Mouse (Mus musculus): Measurements from ENCODE around the gene Svbp. TPM values are rescaled to one million over a fixed set of nuclear protein-coding genes. Genes with fewer than 3 reads are reported as not detected.

The Svbp gene
- total RNA-seq, 2 experiments from 2014 or later: 24.6 to 27.8 TPM

DNA sequence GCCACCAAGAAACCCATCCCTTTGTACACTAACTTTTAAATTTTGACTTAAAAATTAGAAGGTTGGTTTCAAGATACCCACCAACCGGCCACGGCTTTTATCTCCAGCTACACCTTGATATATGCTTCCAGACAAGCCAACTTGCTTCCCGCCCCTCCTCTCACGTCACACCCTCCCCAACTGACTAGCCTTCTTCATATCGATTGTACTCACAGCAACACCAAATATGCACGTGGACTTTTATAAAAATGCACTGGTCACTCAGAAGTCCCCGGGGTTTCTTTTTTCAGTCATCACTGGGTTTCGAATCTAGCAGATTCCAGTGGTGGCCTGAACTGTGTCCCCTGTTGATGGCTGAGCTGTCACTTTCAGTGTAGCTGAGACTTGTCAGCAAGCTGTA, 4.5 kb upstream of the Svbp start:
- DNase-seq: no peak

DNA sequence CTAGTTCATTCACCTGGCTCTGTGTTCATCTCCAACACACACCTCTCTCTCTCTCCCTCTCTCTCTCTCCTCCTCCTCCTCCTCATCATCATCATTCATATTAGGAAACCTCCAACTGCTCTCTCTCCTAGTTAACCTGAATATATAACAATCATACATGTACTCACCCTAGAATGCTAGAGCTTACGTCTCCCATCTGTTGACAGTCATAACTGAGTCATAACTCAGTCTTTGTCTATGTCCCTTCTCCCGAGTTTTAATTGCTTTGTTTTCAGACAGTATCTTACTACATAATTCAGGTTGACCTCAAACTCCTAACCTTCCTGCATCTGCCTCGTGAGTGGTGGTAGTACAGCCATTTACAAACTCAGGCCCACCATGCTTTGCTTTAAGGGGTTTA, 3.8 kb upstream of the Svbp start:
- DNase-seq: no peak

DNA sequence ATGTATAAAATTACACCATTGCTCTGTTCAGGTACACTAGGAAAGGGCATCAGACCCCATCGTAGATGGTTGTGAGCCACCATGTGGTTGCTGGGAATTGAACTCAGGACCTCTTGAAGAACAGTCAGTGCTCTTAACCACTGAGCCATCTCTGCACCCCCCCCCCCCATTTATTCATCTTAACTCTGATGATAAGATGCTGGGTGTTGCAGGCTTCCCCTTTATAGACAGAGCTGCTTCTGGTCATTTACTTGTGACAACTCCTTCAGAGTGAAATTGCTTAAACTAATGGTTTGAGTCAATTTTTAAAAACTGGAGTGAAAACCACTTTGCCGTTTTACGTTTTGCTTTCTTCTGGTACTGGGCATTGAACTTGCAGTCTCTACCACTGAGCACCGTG, 2.3 kb upstream of the Svbp start:
- no peak for DNase-seq

DNA sequence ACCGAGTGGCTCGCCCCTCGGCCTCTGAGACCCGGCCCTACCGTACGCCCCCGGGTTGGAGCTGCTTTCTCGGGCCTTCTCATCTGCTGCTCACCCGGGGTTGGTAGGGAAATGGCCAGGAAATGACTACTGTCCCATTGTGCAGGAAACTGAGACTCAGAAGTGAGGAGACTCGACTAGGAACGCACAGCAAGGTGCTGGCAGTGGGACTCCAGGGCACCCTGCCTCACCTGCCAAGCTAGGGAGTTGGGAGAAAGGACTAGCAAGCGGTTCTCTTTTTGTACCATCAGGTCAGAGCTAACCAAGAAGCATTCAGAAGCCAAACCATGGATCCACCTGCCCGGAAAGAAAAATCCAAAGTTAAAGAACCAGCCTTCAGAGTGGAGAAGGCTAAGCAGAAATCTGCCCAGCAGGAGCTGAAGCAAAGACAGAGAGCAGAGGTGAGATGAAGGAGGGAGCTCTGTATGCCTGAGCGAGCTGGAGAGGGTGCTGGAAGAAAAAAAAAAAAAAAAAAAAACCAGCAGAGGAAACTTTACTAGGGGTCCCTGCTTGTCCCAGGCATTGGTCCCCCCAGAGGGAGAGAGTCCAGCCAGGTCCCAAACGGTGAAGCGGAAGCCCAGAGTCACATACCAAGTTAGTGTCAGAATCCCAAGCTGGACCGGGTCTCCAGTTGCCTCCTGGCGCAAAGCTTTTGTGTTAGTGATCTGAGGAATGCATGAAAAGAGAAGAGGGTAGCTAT, 645 bp downstream of the Svbp start:
- DNase-seq: no peak

DNA sequence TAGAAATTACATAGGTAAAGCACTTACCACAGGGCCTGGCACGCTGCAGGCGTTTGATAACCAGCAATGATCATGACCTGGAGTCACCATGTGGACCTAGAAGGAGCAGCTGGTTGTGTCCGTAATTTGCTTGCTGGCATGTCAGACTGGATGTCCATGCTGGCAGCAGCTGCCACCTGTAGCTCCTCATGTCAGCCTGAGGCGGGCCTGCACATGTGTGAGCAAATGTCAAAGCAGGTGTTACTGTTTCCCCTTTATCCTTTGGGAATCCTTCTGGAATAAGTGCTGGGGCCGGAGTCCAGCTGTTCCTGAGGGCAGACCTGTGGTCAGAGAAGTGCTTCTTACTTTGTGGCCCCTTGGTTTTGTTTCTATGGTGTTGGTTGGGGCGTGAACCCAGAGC, 3.0 kb downstream of the Svbp start:
- no peak for DNase-seq

DNA sequence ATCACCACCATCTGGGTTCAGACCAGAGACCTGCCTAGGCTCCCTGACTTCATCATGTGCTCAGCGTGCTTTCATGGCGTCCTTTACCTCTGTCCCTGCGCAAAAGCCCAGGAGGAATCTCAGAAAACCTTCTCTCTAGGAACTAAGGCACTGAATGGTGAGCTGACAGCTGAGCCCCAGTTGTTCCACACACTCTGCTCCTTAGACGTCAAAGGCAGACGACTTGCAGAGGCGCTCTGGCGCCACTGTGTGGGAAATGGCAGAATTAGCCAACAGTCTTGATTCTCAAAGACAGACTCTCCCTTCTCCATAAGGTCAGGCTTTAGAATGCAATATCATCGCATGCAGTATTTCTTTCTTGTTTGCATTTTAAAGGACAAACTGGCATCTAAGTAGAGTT, 9.6 kb downstream of the Svbp start:
- peak; percentile 77 for DNase-seq

DNA sequence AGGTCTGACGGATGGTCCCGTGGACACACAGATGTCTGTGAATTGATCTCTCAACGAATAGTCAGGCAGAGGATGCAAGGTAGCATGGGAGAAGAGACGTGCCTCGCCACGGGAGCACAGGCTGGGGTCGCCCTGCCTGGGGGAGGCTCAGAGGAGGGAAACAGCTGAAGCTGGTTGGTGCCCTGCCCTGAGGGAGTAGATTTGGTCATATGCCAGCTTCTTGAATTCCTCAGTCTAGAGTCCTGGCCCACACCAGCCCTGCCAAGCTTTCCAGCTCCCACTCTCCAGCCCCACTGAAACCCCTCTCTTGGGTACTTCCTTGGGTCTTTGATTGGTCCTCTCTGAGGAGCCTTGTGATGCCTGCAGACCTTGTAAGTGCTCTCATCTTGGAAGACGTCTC, 21.6 kb downstream of the Svbp start:
- DNase-seq: no peak

DNA sequence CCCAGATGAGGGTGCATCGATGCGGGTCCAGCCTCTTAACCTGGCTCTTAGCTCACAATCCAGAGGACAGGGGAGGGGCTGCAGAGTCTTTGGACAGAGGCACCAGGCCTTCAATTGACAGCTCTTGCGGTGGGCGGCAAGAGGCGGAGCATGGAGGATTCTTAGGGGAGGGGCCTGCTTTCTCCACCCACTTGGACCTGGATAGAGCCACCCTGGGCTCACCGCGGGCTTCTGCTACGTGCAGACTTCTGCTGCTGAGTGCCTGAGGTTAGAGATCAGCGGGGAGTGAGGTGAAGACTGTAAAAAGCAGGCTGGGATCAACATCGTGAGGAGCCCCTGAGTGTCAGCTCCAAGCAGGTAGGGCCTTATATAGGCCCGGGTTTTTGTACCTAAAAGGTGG, 23.1 kb downstream of the Svbp start, which contains the start of gene Tmem269:
Gene Tmem269 (minus strand): TSS at position 49 of the 400 bp plus-strand sequence.
- no peak for DNase-seq

DNA sequence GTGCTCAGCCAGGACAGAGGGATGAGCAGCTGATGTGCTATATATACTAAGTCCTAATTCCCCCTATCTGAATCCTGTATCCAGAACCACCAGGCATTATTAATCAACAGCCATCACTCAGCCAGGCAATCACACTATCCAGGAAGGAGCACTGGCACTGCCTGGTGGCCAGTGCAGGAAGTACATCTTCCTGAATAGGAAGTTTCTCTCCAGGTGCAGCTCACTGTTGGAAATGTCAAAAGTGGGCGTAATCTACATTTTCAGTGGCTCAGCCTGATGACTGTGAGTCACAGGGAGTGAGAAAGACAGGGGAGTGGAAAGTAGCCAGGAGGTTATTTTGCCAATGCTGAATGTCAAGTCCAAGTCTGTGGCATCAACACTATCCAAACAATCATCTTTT, 28.6 kb downstream of the Svbp start:
- peak; percentile 52 for DNase-seq

DNA sequence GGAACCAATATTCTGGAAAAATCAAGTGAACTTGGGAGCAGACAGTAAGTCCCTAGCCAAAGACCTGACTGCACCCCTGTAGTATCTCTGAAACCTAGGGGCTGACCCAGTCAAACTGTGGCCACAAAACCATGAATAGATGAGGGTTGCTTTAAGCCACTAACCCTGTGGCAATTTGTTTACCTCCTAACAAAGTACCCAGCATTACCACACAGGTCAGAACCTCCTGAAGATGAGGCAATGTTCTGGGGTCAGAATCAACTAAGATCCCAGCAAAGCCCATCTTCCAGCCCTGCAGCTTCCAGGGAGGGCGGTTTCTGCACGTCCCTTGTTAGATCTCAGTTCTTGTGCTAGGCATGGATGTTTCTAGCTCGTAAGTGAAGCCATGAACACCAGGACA, 29.4 kb downstream of the Svbp start:
- no peak for DNase-seq

DNA sequence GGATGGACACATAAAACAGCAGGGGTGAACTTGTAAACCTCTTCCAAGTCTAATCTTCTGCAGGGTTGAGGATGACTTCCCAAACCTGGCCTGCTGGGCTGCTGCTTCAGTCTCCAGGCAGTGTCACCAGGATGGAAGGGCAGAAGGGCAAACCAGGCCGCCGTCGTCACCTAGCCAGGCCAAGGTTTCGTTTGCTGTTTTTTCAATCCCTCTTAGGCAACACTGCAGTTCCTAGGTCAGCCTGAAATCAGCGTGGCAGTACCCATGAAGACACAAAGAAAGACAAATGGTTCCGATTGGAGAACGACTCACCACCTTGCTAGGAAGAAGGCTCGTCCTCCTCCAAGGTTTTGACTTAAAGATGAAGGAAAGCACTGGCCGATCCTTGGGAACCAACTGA, 30.6 kb downstream of the Svbp start:
- no peak for DNase-seq

DNA sequence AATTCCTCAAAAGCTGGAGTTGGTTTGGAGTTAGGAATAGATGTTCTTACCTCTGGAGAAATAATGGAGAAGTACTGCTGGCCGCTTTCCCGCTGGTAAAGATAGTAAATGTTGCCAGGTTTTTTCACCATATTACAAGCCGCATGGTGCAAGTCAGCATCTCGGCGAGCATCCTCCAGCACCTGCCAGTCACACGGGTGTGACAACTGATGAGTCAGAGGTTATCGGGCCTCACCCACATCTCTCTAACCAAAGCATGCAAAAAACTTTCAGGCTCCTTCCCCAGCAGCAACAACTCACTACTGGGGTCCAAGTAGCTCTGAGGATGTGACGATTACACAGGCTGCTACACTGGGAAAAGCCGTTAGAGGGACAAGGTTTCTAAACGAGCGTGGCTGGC, 31.6 kb downstream of the Svbp start:
- DNase-seq: no peak

DNA sequence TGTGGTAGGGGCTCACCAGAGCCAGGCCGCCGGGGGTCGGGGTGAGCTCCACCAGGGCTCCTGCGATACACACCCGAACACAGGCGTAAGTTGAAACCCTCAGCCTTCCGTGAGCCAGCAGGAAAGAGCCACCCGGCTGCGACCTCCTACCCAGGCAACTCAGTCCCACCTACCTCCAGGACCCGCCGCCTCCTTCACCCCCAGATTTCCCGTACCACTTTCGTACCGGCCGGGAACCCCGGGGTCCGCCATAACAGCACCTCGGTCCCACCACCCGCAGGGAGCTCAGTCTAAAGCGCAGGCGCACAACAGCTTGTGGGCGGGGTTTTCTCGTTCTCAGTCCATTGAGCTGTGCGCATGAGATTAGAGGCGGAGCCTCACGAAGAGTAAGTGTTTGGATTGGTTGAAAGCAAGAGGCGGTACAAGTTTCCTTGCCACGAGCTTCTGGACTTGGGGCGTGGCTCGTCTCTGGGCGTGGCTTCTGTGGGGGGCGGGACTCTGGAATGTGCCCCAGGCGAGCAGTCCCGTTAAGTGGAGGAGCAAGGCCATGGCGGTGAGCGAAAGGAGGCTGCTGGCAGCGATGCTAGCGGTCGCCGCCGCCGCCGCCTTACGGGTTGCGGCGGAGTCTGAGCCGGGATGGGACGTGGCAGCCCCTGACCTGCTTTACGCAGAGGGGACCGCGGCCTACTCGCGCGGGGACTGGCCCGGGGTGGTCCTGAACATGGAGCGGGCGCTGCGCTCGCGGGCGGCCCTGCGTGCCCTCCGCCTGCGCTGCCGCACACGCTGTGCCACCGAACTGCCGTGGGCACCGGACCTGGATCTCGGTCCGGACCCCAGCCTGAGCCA, 37.5 kb downstream of the Svbp start, which contains the start of the genes AU022252 and P3h1:
Gene AU022252 (minus strand): TSS at position 303 of the 846 bp plus-strand sequence.
Gene P3h1 (plus strand): TSS at position 506 of the 846 bp plus-strand sequence.
- DNase-seq: peak; percentile 98

DNA sequence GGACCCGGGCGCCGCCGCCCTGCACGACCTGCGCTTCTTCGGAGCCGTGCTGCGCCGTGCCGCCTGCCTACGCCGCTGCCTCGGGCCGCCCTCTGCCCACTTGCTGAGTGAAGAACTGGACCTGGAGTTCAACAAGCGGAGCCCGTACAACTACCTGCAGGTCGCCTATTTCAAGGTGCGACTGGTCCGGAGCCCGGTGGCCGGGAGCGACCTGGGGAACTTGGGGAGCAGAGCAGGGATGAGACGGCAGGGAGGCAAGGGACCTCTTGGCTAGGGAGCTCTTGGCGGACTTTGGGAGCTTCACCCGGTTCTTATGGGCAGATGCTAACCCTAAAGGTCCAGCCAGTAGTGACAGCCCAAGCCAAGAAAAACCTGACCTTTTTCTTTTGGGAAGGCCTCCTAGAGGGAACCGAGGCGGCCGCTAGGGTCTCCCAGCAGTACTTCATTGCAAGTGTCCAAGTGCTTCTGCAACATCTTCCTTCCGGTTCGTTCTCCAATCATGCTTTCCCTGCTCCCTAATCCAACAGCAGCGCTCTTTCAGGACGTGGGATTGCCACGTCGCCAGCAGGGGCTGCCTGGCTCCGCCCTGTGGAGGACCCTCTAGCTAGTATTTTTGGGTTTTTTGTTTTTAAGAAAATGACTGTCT, 38.3 kb downstream of the Svbp start:
- peak; percentile 65 for DNase-seq

DNA sequence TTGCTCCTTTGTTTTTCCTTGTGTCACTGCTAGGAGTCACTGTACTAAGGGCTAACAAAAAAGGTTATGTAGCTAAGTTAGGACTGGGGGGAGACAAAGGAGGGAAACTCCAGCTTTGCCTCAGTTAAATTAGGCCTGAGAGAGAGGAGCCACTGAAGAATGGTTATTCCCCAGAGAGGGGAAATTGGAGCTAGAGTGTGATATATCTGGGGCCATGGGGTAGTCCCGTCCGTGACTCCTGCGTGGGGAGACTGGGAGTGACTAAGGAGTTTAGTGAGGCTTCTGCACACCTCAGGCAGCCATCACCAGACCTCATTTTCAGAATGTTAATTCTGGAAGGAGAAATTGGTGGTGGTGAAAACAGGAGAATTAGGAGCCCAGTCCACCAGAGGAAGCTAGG, 39.2 kb downstream of the Svbp start:
- no peak for DNase-seq

DNA sequence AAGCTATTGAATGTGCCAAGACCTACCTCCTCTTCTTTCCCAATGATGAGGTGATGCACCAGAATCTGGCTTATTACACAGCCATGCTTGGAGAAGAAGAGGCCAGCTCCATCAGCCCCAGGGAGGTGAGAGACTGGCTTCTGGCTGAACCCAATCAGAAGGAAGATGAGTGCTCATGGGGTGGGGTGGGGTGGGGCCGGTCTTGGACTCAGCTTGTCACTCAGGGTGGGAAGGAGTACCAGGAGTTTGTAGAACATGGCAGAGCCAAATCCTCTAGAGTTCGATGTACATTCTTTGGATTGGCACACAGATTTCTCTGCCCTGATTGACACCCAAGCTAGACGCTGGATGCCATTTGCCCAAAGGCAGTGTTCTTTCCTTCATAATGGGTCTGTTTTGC, 43.6 kb downstream of the Svbp start:
- no peak for DNase-seq

DNA sequence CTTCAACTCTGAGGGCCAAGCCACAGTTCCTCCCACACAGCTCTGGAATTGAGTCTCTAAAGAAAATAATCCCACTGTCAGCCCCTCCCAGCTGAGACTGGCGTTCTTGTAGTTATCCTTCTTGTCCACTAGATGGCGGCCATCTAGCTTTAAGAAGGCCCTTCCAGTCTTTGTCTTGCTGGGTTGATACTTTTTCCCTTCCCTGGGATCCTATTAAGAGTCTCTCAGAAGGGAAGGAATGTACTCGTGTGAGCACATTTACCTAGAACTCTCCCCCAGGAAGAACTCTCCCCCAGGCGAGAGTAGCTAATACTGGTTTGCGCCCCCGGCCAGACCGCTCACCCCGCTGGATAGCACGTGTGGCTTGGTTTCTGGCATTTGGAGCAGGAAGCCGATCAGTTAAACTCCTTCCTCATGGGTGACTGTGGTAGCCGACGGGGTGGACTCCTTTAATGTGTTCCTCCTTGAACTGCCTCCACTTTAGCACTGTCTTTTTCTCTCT, 44.1 kb downstream of the Svbp start:
- peak; percentile 35 for DNase-seq

DNA sequence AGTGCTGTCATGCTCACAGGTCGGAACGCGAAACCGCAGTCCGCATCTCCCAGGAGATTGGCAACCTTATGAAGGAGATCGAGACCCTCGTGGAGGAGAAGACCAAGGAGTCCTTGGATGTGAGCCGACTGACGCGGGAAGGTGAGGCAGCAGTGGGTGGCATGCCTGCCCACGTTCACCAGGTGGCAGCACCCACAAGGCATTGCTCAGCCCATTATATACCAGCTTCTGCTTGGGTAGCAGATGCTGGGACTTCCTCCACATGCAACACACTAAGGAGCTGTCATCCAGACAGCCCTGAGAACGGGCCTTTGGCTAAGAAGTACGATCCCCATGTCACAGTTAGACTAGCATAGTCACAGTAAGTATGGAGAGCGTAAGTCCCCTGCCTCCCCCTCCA, 46.6 kb downstream of the Svbp start:
- DNase-seq: peak; percentile 38

DNA sequence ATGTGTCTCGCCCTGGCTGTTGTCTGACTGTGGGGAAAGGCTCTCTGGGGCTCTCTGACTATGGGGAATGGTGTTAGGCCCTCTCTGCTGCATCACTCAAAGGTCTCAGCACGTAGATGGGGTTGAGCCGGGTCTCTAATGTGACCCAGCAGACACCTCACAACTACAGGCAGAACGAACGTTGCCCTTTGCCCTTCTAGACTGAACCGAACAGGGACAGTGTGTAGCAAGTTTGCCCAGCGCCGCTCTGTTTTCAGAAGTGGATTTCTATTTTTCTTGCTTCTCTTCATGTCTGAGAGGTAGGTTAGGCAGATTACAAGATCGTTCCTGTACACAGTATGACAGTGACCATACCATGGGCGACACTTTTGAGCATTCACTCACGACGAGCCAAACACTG, 47.5 kb downstream of the Svbp start:
- DNase-seq: no peak

DNA sequence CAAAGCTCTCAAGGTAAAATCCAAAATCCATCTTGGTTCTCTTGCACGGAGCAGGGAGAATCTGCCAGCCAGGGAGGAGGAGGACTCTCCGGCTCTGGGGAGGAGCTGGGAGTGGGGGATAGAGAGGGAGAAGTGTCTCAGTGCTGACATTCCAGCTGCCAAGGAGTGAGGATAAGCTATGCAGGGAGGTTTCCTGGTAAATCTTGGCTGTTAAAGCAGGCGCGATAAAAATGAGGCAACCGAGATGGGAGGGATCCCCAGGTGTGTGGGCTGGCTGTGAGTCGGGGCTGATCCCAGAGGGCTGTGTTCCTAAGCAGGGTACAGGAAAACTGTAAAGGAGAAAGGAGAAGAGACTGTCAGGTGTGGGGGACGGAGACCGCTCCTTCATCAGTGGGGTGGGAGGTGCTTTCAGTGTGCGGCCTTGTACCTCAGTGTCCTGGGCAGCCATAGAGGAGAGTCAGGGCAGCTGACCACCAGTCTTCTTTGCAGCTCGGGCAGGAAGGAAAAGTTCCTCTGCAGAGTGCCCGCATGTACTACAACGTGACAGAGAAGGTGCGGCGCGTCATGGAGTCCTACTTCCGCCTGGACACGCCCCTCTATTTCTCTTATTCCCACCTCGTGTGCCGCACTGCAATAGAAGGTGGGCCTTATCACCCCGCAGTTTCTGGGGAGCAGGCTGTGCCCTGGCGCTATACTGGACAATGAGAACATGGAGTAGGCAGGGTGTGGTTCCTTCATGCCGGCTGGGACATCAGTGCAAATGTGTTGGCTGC, 49.5 kb downstream of the Svbp start:
- no peak for DNase-seq

DNA sequence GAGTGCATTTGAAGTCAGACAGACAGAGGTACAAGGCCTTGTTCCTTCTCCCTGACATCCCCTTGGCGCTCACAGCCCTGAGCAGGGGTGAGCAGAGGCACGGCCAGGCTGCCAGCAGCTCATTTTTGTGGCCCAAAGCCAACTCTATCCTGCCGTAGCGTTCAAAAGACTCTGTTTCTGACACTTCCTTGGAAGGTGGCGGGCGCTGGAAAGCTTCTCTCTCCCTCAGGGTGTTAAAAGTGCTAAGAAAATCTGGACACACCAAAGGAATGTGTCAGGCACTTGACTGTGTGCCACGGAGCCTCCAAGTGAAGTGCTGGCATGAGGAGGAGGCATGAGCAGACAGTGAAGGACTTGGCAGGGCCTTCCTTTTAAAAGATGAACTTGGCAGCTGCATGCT, 50.5 kb downstream of the Svbp start:
- DNase-seq: peak; percentile 64

DNA sequence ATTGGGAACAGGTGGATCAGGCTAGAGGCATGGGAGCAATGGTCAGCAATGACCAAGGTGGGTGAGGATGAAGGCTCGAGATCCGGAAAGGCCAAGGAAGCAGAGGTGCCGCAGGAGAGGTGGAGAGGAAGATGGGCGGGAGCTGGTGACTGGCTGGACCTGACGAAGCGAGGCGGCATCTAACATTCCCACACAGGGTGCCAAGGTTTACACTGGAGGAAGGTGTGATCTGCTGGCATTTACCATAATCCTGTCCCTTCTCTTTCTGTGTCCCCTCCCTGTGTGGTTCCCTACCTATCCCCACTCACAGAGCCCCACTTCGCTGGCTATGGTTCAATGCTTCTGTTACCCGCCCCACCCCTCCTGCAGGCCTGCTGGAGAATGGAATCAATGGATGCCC, 50.9 kb downstream of the Svbp start:
- DNase-seq: no peak
